In the genomic region with DNA sequence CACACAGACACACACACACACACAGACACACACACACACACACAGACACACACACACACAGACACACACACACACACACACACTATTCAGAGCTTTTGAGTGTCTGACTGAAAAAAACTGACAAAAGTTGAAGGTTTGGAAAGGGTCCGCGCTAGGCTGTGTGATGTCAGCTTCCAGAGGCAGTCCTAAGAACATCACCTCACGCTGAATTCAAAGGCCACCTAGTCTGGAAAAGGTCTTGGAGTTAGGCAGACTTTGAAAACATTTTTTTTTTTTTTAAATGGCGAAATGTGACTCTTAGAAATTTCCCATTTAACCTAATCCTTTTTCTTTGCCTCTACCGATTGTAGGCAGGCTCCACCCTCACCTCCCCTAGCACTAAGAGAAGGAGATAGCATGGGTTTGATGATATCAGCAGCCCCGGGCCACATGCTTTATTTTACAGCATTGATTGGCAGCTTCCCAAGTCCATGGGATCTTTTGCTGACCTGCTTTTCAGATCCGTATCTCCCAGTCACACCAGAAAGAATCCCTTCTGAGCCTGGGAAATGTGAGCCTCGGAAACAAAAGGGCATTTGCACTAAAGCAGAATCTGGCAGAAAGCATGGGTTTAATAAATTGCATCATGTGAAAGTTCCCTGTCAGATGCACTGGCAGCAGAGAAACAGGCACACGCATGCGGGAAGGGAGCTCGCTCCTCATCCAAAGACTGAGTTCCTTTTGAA, we compare ENCODE assay signal across 8 mouse cellular contexts.
DNase-seq lines count a peak whose midpoint lies in the region; ATAC-seq and TF ChIP-seq lines count a peak whose summit lies in the region.

No protein-coding gene starts in this region.

- no peak for ATAC-seq in heart, embryonic 12.5 days (ENCODE audit: insufficient number of reproducible peaks, low FRiP score)
- no peak for ATAC-seq in kidney, embryonic 15.5 days (replicated peaks; ENCODE audit: low FRiP score)
- no peak for ATAC-seq in liver, embryonic 15.5 days (ENCODE audit: insufficient read depth)
- no peak for ATAC-seq in neural tube, embryonic 14.5 days (ENCODE audit: low read depth)
- no peak for ATAC-seq in activated CD4-positive, CD25-positive, alpha-beta regulatory T cell, adult 4 months

- TF ChIP-seq POLR2A in liver, adult 2 months (IDR thresholded peaks at IDR 0.05; ENCODE audit: extremely low read depth, insufficient read depth, low read length), result no peak

- H3K27me3 ChIP-seq in liver, adult 2 months (ENCODE audit: control insufficient read depth, insufficient read depth, low read length), result no peaks in the 10 kb centered on the region
- no peaks in the 10 kb centered on the region for H3K27me3 ChIP-seq in heart, embryonic 12.5 days (replicated peaks)
- no peaks in the 10 kb centered on the region for H3K27me3 ChIP-seq in kidney, embryonic 15.5 days
- no peaks in the 10 kb centered on the region for H3K27me3 ChIP-seq in liver, embryonic 15.5 days
- H3K27me3 ChIP-seq in neural tube, embryonic 14.5 days (ENCODE audit: control insufficient read depth, insufficient read depth, low read length), result no peaks in the 10 kb centered on the region

- no peak for TF ChIP-seq CTCF in liver, adult 2 months (IDR thresholded peaks at IDR 0.05; ENCODE audit: low read depth, low read length)

- H3K9me3 ChIP-seq in heart, embryonic 12.5 days (replicated peaks), result no peaks in the 10 kb centered on the region
- H3K9me3 ChIP-seq in kidney, embryonic 15.5 days (replicated peaks), result no peaks in the 10 kb centered on the region
- H3K9me3 ChIP-seq in liver, embryonic 15.5 days (replicated peaks), result no peaks in the 10 kb centered on the region
- H3K9me3 ChIP-seq in neural tube, embryonic 14.5 days (ENCODE audit: control insufficient read depth, low read length), result no peaks in the 10 kb centered on the region

- no peak overlapping the region for H3K4me3 ChIP-seq in liver, adult 2 months (ENCODE audit: insufficient read depth, low read depth, low read length)
- H3K4me3 ChIP-seq in heart, embryonic 12.5 days, result no peak overlapping the region
- 0 out of 2 replicates have a peak overlapping the region, but pooled peaks have one; percentile 44 for H3K4me3 ChIP-seq in kidney, embryonic 15.5 days (replicated peaks)
- H3K4me3 ChIP-seq in liver, embryonic 15.5 days (replicated peaks), result no peak overlapping the region
- no peak overlapping the region for H3K4me3 ChIP-seq in neural tube, embryonic 14.5 days (ENCODE audit: low read depth, low read length)

- no peaks in the 10 kb centered on the region for H3K36me3 ChIP-seq in liver, adult 2 months (ENCODE audit: control insufficient read depth, insufficient read depth, low read length)
- no peaks in the 10 kb centered on the region for H3K36me3 ChIP-seq in heart, embryonic 12.5 days
- H3K36me3 ChIP-seq in kidney, embryonic 15.5 days, result no peaks in the 10 kb centered on the region
- no peaks in the 10 kb centered on the region for H3K36me3 ChIP-seq in liver, embryonic 15.5 days (replicated peaks)
- no peaks in the 10 kb centered on the region for H3K36me3 ChIP-seq in neural tube, embryonic 14.5 days (ENCODE audit: control insufficient read depth, insufficient read depth, low read length)

- H3K4me1 ChIP-seq in liver, adult 2 months (ENCODE audit: control insufficient read depth, insufficient read depth, low read length), result peaks cover 4% of the 10 kb centered on the region; the same call in 1 of the 2 replicates
- peaks cover 43% of the 10 kb centered on the region for H3K4me1 ChIP-seq in heart, embryonic 12.5 days (replicated peaks)
- H3K4me1 ChIP-seq in kidney, embryonic 15.5 days, result peaks cover 52% of the 10 kb centered on the region
- H3K4me1 ChIP-seq in liver, embryonic 15.5 days (replicated peaks), result peaks cover 46% of the 10 kb centered on the region
- H3K4me1 ChIP-seq in neural tube, embryonic 14.5 days (ENCODE audit: control insufficient read depth, insufficient read depth, low read length), result peaks cover 34% of the 10 kb centered on the region

- 32% methylated on average over 11 of the region's 11 CpGs for WGBS in liver, adult 2 months
- WGBS in heart, embryonic 12.5 days, result 20% methylated on average over 11 of the region's 11 CpGs
- 30% methylated on average over 11 of the region's 11 CpGs for WGBS in kidney, embryonic 15.5 days
- 57% methylated on average over 11 of the region's 11 CpGs for WGBS in liver, embryonic 15.5 days (ENCODE audit: insufficient replicate concordance)
- 22% methylated on average over 11 of the region's 11 CpGs for WGBS in neural tube, embryonic 14.5 days

- no peak overlapping the region for H3K9ac ChIP-seq in liver, adult 2 months (ENCODE audit: low read depth, low read length)
- peak overlapping the region; percentile 37; the same call in 1 of the 2 replicates for H3K9ac ChIP-seq in heart, embryonic 12.5 days
- H3K9ac ChIP-seq in kidney, embryonic 15.5 days, result no peak overlapping the region
- no peak overlapping the region for H3K9ac ChIP-seq in liver, embryonic 15.5 days
- H3K9ac ChIP-seq in neural tube, embryonic 14.5 days (replicated peaks; ENCODE audit: low read depth, low read length), result peak overlapping the region; percentile 26; the same call in 1 of the 2 replicates

- peak overlapping the region; percentile 71 for H3K4me2 ChIP-seq in heart, embryonic 12.5 days
- H3K4me2 ChIP-seq in kidney, embryonic 15.5 days, result peak overlapping the region; percentile 36
- peak overlapping the region; percentile 69; the same call in 1 of the 2 replicates for H3K4me2 ChIP-seq in liver, embryonic 15.5 days
- peak overlapping the region; percentile 51; the same call in 1 of the 2 replicates for H3K4me2 ChIP-seq in neural tube, embryonic 14.5 days (ENCODE audit: low read depth, low read length)

- peak; percentile 34 for DNase-seq in liver, adult 2 months (ENCODE audit: extremely low read depth, low read depth, low spot score)
- no peak for DNase-seq in liver
- DNase-seq in cerebellum, postnatal 25 days, result peak; percentile 59 to 64

- H3K27ac ChIP-seq in liver, adult 2 months (replicated peaks; ENCODE audit: insufficient read depth, low read depth, low read length), result no peak overlapping the region
- H3K27ac ChIP-seq in heart, embryonic 12.5 days (ENCODE audit: poor library complexity, severe bottlenecking), result peak overlapping the region; percentile 97
- H3K27ac ChIP-seq in kidney, embryonic 15.5 days, result peak overlapping the region; percentile 95
- no peak overlapping the region; the same call in 1 of the 2 replicates for H3K27ac ChIP-seq in liver, embryonic 15.5 days (replicated peaks)
- peak overlapping the region; percentile 92 for H3K27ac ChIP-seq in neural tube, embryonic 14.5 days (ENCODE audit: low read depth, low read length)

- no peaks in the 10 kb centered on the region for H3K79me2 ChIP-seq in liver, adult 2 months (ENCODE audit: control insufficient read depth, insufficient read depth, low read length)

Comparison
In these comparisons a context has a peak if more than half of its experiments do, and no peak if none do; other contexts are left out.
1. H3K27ac ChIP-seq: peak in heart, embryonic 12.5 days (single experiment), kidney, embryonic 15.5 days (single experiment) and neural tube, embryonic 14.5 days (single experiment); none in liver, adult 2 months (single experiment) and liver, embryonic 15.5 days (single experiment).
2. H3K9ac ChIP-seq: peak in heart, embryonic 12.5 days (single experiment) and neural tube, embryonic 14.5 days (single experiment); none in liver, adult 2 months (single experiment), kidney, embryonic 15.5 days (single experiment) and liver, embryonic 15.5 days (single experiment).
3. Peak in every context shown above with its lines, with median percentiles within 50 percentile points of each other: H3K4me2 ChIP-seq.